Mouse (Mus musculus): ENCODE measurements around the gene Cdkl3.

The Cdkl3 gene

DNA sequence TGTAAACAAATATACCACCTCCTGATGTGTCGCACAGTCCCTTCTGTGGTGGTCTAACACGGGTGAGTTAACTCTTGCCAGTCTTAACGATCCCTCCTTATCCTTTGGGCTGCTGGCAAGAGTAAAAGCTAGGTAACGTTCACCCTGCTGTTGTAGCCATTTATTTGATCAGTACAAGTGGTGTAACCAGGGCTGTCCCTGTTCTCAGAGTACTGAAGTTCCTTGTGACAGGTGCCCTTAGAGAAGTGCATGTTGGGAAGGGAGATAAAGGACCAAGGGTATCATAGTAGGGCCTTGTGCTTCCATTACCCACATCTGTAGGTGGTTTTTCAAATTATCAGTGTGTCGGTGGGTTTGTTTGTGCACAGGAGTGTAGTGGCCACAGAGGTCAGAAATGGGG lies 123.7 kb downstream of the Cdkl3 start:
- DNase-seq, result no peak

DNA sequence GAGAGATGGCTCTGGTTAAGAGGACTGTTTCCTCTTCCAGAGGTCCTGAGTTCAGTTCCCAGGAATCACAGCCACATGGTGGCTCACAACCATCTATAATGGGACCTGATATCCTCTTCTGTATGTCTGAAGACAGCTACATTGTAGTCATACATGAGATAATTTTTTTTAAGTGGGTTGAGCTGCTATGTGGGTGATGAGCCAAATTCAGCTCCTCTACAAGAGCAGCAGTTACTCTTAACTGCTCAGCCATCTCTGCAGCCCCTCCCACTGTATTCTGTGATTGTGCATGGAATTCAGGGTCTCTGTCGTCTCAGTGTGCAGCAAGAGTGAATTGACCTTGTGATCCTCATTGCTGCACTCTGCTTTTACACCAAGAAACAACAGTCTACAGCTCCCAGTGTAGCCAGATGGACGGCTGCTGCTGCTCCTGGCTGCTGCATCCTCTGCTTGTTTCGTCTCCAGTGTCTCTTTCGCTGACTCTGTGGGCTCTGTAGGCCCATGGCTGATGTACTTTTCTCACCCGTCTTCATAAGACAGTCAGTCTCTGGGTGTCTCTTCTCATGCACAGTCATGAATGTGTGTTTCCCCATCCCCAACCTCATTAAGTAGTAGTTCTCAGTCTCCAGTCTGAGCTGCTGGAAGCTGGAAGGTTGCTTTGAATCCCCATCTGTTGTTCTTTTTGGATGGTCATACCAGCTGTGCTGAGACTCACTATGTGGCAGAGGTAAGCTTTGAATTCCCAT lies 124.5 kb downstream of the Cdkl3 start:
- DNase-seq, result no peak

DNA sequence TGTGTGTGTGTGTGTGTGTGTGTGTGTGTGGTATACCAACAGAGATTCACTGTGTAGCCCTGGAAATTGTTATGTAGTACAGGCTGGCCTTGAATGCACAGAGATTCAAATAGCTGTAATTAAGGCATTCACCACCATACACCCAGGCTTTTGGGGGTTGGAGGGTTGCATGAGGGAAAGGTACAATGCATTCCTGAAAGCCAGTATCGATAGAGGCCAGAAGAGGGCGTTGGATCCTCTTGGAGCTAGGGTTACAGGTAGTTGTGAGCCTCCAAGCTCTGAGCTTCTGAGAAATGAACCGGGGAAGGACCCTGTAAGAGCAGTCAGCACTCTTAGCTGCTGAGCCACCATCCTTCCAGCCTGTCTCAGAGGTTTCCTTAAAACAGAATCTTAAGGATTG lies 125.2 kb downstream of the Cdkl3 start:
- DNase-seq, result no peak

DNA sequence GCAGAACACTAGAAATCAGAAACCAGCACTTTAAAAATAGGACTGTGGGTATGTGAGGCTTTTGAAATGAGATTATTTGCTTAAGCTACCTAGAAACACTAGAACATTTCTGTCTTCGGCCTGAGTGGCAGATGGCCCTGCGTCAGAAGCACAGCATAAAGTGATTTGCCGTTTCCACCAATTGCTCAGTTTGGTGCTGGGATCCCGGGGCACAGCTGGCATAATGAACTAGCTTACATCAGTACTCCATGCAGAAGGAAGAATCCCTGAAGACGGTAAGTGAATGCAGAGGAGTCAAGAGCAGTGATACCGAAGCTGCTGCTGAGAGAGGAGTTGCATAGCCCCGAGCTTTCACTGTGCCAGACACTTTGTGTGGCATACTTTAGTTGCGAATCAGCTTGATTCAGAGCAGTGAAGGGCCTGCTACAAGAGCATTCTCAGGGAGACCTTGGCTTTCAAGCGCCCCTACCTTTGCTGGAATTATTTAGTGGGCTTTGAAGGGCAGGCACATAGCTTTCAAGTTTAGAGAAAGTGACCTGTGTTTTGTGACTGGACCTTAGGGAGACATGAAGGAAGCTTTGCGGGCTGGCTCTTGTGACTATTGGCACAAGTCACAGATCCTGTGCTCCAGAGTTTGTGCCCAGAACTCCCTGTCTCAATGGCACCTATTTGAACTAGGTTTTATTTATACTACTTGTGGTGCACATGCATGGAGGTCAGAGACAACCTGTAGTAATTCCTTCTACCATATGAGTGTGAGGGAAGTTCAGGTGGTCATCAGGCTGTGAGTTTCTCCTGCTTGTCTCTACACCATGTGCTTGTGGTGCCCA lies 125.8 kb downstream of the Cdkl3 start:
- peak; percentile 36 for DNase-seq

DNA sequence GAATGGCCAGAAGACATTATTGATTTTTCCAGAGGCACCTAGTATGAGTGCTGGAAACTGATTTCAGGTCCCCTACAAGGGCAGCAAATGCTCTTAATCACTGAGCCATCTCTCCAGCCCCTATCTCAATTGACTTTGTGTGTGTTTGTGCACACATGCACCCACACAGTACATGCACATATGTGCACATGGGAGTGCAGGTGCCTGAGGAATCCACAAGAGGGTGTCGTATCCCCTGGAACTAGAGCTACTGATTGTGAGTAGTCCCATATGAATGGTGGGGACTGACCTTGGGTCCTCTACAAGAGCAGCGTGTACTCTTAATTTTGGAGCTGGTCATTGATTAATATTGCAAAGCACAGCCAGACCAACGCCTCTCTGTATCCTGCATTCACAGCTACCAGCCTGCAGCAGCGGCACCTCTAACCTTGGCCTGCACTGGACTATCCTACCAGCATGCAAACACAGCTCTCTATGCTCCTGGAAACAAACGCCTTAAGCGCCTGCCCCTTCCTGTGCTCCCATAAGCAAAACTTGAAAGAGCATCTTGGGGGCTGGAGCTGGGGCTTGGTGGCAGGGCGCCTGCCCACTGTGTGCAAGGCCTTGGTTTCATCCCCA lies 126.5 kb downstream of the Cdkl3 start:
- DNase-seq, result no peak

Data from right cerebral cortex, postnatal 4 days (tissue).